Mouse (Mus musculus) cerebellum, adult 9-11 months (tissue): ENCODE data around the gene Pithd1.
"Not testable (repeated sequence)": the region's sequence is repeated elsewhere in the genome, so short reads cannot be mapped to it uniquely, and the experiment has no call there.

Experiments used
- DNase-seq: peaks from one replicate; pipeline ENCODE4 v3.0.0; 2022

The Pithd1 gene

GRCm38 (mm10) chr4:135986301-135986942 lies 642 bp downstream of the Pithd1 start:
- no peak for DNase-seq

- DNase-seq, result no peak
Measured at GRCm38 (mm10) chr4:135985769-135986168, 1.3 kb downstream of the Pithd1 start.

- DNase-seq, result no peak
Measured at GRCm38 (mm10) chr4:135985193-135985592, 1.9 kb downstream of the Pithd1 start.

GRCm38 (mm10) chr4:135984556-135984955 lies 2.5 kb downstream of the Pithd1 start:
- no peak for DNase-seq

GRCm38 (mm10) chr4:135981524-135982063 lies 5.5 kb downstream of the Pithd1 start:
- DNase-seq, result peak; percentile 54

GRCm38 (mm10) chr4:135980223-135980622 lies 6.8 kb downstream of the Pithd1 start:
- not testable (repeated sequence) for DNase-seq

- DNase-seq, result peak; percentile 32
Measured at GRCm38 (mm10) chr4:135976146-135976545, 10.9 kb downstream of the Pithd1 start.

- DNase-seq, result peak; percentile 41
Measured at GRCm38 (mm10) chr4:135972911-135973811, 13.9 kb downstream of the Pithd1 start.

GRCm38 (mm10) chr4:135972556-135972906 lies 14.5 kb downstream of the Pithd1 start, which contains the start of gene Lypla2:
Lypla2 (minus strand) TSS chr4:135972626.
- peak; percentile 91 for DNase-seq

- DNase-seq, result no peak
Measured at GRCm38 (mm10) chr4:135971805-135972555, 15.1 kb downstream of the Pithd1 start.

- DNase-seq, result peak; percentile 39
Measured at GRCm38 (mm10) chr4:135970585-135970984, 16.5 kb downstream of the Pithd1 start.

- DNase-seq, result peak; percentile 58
Measured at GRCm38 (mm10) chr4:135969070-135969750, 17.9 kb downstream of the Pithd1 start.

- peak; percentile 58 for DNase-seq
Measured at GRCm38 (mm10) chr4:135968271-135968869, 18.7 kb downstream of the Pithd1 start.

- peak; percentile 55 for DNase-seq
Measured at GRCm38 (mm10) chr4:135967086-135967760, 19.8 kb downstream of the Pithd1 start.

- peak; percentile 62 for DNase-seq
Measured at GRCm38 (mm10) chr4:135966283-135966682, 20.8 kb downstream of the Pithd1 start.

- peak; percentile 53 for DNase-seq
Measured at GRCm38 (mm10) chr4:135965113-135965512, 22.0 kb downstream of the Pithd1 start.

- DNase-seq, result peak; percentile 85
Measured at GRCm38 (mm10) chr4:135964426-135964825, 22.6 kb downstream of the Pithd1 start.

GRCm38 (mm10) chr4:135963457-135964193 lies 23.4 kb downstream of the Pithd1 start, which contains the start of gene Gale:
Gale (plus strand) TSS chr4:135963727.
- peak; percentile 96 for DNase-seq

GRCm38 (mm10) chr4:135962946-135963345 lies 24.1 kb downstream of the Pithd1 start:
- DNase-seq, result no peak

GRCm38 (mm10) chr4:135962198-135962597 lies 24.9 kb downstream of the Pithd1 start:
- peak; percentile 58 for DNase-seq
